Mouse (Mus musculus): ENCODE measurements around the gene Cacna1c.

The Cacna1c gene

DNA sequence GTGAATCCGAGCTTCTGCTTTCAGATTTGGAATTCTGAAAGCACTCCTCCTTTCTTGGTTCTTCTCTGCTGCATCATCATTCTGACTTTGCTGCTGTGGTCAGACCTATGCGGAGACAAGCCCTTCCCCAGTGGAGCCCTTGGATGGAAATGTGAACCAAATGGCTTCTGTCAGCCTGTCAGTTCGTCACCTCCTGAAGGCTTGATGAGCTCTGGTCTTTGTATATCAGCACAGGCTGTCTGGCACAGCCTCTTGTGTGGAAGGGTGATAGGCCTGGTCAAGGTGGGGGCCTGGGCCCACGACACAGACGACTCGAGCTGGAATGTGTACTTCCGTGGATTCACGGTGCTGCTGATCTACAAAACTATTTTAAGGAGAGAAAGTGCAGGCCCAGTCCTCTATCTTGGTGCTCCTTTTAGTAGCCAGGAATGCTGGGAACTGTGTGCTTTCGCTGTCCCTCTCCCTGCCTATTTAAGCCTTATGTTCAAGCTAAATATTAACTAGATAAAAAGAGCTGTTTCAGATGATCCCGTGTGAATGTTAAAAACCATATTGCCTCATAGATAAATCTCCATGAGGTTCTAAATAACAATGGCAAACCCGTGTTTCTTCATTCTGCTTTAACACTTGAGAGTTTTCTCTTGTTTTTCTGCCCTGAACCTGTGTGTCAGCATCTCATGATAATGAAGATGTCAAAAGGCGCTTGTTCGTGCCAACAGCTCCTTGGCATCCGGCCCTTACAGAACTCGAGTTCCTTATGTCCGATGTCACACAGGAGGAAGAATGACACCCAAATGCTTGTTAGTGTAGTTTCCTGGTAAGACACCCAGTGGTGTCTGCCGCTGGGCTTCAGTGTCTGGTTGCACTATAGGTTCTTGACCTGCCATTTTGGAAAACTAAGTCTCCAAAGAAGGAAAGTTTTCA is at the start of gene Cacna1c:
Gene Cacna1c (minus strand): TSS at position 37 of the 924 bp plus-strand sequence.
- DNase-seq (ENCODE audit: low spot score in 2 of 2), result peak; percentile 77 to 81

- no peak for DNase-seq (ENCODE audit: low spot score in 2 of 2)
These were observed 44.9 kb upstream of the Cacna1c start for GRCm38 (mm10) chr6:119240871-119241705.

DNA sequence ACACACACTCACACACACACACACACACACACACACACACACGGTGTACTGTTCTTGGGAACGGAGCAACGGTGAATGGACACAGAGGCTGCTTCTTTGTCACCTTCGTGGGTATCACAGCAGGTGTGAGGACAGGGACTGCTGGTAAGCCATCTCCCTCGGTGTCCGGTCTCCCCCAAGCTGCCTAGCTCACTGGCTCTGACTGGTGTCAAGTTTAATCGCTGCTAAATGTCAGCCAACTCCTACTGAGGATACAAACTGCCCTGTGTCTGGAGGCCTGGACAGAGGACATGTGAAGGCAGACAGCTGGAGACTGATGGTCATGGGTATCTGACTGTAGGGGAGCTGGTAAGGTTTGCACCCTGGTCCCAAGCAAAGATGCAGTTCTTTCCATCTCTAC is 44.0 kb upstream of the Cacna1c start:
- no peak for DNase-seq (ENCODE audit: low spot score in 2 of 2)

DNA sequence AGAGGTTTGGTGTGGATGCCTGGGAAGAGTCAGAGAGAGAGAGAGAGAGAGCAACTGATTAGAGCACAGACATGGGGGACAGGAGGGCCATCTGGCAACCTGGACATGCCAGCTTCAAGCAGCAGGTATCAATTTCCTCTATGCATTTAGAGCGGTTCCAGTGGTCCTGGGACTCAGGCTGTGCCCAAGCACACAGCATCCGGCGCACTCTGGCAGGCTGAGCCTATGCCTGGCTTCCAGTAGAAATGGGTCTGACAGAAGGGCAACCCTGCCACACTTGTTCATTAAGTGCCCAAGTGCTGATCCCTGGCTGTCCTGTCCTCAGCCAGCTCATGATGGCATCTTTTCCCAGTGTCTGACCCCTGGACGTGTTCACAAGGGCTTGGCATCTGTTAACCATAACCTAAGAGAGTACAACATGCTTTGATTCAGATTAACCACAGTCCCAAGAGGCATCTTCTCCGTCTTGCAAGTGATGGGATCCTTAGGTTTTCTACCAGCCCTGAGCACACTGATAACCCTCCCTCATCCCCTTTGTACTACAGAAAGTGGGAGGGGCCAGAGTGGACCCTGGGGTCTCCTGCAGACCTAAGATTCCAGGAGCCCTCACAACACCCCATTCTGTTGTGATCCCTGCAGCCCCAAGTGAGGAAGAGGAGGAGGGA is 43.3 kb upstream of the Cacna1c start:
- DNase-seq (ENCODE audit: low spot score in 2 of 2), result no peak

- no peak for DNase-seq (ENCODE audit: low spot score in 2 of 2)
These were observed 41.3 kb upstream of the Cacna1c start for GRCm38 (mm10) chr6:119237427-119237989.

- no peak for DNase-seq (ENCODE audit: low spot score in 2 of 2)
These were observed 40.0 kb upstream of the Cacna1c start, which contains the start of gene Cacna2d4 for GRCm38 (mm10) chr6:119236241-119236640. Gene Cacna2d4 (plus strand): TSS chr6:119236526.

- no peak for DNase-seq (ENCODE audit: low spot score in 2 of 2)
These were observed 39.2 kb upstream of the Cacna1c start for GRCm38 (mm10) chr6:119235441-119235840.

DNA sequence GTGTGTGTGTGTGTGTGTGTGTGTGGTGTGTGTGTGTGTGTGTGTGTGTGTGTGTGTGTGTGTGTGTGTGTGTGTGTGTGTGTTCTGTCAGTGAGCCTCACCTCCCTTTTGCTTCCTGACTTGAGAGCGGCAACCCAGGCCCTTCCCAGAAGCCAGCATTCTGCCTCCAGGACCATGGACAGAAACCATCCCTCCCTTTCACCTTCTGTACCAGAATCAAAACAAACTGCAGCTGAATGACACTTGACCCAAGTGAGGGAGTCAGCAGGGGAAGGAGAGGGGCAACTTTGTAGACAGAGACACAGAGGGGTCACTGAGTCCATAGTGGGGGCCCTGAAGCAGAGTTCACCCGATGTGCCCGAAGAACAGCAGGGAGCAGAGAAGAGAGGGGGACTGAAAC is 36.8 kb upstream of the Cacna1c start:
- DNase-seq (ENCODE audit: low spot score in 2 of 2), result no peak

DNA sequence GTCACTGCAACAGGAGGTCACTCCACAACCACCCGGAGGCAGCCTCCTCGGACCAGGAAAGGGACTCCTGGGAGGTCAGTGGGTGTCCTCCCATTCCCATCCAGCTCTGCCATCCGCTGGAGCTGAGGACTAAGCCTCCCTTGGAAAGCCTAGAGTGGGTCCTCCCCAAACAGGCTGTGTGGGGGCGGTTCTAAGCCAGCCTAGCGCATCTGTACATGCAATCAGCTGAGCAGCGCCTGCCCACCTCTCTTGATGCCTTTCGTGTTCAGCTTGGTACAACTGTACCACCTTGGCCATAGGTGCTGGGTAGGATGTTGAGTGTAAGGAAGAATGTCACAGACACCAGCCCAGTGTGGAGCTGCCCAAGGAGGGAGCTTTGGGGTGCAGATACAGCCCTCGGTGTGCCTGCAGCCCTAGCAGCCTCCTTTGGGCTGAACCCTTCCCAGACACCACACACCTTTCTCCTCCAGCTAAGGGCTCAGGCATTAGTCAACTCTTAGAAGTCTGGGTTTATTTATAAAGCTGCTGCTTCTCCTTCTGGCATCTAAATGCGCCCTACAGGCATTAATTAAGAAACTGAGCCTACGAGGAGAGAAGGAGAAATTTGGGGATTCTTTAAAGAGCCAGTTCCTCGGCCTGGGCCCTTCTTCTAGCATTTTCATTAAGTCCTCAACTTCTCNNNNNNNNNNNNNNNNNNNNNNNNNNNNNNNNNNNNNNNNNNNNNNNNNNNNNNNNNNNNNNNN is 32.8 kb upstream of the Cacna1c start:
- DNase-seq (ENCODE audit: low spot score in 2 of 2), result no peak

GRCm38 (mm10) chr6:119227001-119227400 is 30.8 kb upstream of the Cacna1c start:
- DNase-seq (ENCODE audit: low spot score in 2 of 2), result no peak

GRCm38 (mm10) chr6:119225731-119226130 is 29.5 kb upstream of the Cacna1c start:
- no peak for DNase-seq (ENCODE audit: low spot score in 2 of 2)

DNA sequence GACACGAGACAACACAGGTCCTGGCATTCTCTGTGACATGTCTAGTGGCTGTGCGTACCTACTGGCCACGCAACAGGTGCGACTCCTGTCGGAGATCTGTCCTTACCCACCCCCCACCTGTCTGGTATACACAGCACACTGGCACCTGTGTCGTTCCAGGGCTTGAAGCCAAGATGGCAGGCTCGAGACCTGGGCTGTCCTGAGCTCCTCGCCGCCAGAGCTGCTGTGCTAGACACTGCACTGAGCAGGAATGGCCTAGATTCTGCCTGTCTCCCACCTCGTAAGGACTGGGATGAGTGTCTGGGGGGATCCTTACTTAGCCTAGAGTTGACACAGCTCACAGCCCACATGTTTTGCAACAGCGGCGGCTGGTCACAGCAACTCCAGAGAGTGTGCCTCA is 29.0 kb upstream of the Cacna1c start:
- no peak for DNase-seq (ENCODE audit: low spot score in 2 of 2)

GRCm38 (mm10) chr6:119224451-119225195 is 28.4 kb upstream of the Cacna1c start:
- DNase-seq (ENCODE audit: low spot score in 2 of 2), result no peak

DNA sequence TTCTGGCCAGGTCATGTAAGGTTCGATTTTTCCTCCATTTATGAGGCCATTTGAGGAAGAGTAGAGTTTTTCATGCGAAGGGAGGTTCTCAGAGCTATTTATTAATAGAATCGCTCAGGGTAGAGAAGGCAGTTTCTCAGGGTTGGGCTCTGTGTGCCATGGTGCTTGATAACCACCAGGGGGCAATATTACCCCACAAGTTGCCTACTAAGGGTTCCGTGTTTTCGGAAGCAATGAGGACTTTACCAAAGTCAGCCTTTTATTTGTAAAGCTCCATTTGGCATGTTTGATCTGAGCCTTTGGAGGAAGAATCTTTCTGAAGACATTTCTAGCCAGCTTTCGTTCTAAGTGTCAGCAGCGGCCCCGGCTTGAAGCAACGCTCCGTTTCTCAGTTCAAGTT is 24.1 kb upstream of the Cacna1c start:
- peak in 1 of 2 experiments; percentile 52 for DNase-seq (ENCODE audit: low spot score in 2 of 2)

DNA sequence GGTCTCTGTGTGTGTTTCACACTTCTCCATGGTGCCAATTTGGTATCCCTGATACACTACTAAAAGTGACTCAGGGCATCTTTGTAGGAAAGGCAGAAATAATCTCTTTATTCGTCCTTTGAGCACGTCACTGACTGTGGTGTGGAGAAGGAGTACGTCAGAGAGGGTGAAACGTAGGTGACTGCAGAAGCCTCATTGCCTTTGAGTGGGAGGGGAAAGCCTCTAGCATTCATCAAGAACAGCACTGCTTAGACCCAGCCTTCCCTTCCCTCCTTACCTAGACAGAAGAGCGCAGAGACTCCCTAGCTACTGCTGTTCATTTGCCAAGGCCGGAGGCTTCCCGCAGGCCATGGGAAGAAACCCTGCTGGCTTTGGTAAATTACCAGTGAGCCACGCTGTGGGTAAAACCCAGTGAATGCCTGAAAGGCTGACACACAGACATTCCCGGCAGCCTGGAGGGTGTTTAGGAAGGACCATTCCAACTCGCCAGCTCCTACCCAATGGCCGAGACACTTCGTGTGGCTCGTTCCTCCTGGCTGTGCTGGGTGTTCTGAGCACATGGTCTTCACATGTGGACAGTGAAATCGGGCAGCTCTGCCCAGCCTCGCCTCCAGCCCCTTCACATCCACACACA is 23.1 kb upstream of the Cacna1c start:
- no peak for DNase-seq (ENCODE audit: low spot score in 2 of 2)

GRCm38 (mm10) chr6:119218591-119218990 is 22.4 kb upstream of the Cacna1c start:
- DNase-seq (ENCODE audit: low spot score in 2 of 2), result no peak

DNA sequence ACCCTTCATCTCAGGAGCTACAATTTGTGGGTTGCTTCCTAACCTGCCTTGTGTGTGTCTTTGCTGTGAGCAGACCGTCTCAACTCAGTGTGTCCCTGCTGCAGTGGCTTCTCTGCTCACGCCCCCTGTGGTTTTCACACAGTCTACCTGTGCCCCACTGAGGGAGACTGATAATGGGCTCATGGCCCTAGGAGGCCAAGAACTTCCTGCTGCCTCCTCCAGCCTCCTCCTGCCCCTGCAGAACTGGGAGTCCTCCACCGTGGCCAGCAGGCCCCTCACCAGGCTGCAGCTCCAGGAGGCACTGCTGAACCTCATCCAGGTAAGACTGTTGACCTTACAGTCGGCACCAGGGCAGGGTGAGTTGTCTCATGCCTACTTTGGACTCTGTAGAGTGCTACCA is 21.4 kb upstream of the Cacna1c start:
- DNase-seq (ENCODE audit: low spot score in 2 of 2), result no peak

DNA sequence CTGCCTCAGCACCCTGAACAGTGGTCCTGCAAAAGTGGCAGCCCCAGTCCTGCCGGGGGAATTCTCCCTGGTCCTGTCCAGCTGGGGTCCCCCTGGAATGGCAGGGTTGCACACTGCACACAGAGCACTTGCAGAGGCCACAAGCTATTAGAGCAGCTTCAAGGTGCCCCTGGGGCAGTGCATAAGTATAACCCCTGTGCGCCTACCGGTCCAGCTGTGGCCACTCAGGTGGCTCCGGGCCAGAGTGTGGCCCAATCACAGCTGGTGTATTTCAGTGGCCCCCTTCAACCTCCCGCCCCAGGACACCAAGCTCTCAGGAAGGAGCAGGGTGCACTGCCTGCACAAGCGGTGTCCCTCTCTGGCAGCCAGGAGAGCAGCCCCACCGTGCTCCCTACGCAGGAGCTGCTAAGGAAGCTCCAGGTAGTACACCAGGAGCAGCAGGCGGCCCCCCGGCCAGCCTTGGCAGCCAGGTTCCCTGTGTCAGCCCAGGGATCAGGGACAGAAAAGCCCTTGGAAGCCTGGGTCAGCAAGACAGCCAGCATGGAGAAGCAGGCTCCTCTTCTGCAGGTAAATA is 18.9 kb upstream of the Cacna1c start:
- no peak for DNase-seq (ENCODE audit: low spot score in 2 of 2)

DNA sequence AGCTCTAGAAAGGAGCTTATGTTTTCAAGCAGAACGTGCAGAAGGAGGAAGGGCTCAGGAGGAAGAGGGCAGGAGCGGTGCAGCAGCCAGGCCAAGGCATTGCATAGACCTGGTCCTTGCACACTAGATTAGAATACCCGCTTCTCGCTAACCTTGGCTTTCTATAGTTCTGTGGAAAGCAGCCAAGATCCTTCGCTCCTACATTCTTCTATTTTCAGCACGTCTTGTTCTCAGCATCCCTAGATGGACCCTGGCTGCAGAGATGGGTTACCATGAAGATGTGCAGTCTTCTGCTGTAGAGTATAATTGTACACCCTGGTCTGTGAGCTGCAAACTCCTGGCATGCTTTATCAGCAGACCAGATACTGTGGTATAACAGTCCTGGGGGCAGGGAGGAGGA is 18.0 kb upstream of the Cacna1c start:
- DNase-seq (ENCODE audit: low spot score in 2 of 2), result no peak

Measured in heart, adult 9 months (tissue).